Mouse (Mus musculus) bone marrow, adult 2 months (tissue): ENCODE results near the gene Fgf10.

Experiments
- CTCF ChIP-seq: fragments of 200-500 bp; IDR thresholded peaks from 2 replicates; pipeline ENCODE4 v1.5.1; 2011; ENCODE audit warnings: low read length, control low read depth; ENCODE audit not compliant: control insufficient read depth, insufficient read depth
- POLR2A ChIP-seq: fragments of 200-500 bp; IDR thresholded peaks from 2 replicates; pipeline ENCODE4 v1.6.1; 2011; ENCODE audit warnings: low read depth, mild to moderate bottlenecking, control low read depth, low read length, borderline replicate concordance; ENCODE audit not compliant: control insufficient read depth

DNA sequence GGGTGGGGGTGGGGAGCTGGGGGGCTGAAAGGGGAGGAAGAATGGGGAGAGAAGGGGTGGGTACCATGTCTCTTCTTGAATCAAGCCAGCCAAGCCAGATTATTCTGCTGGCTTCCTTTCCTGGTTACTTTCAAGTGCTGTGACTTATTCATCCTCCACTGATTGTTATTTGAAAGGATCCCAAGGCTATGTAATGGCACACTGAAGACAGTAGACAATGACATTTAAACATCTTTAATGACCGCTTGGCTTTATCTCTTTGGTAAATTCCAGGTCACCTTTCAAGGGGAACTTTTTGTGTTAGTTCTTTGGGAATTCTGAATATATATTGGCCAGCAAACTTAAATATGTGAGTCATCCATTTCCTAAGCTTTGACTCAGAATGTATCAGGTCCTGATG lies 47.1 kb downstream of the Fgf10 start:
- TF ChIP-seq CTCF: no peak
- TF ChIP-seq POLR2A: no peak
